Comparison of ENCODE assay signal across 22 mouse cellular contexts in the genomic region with DNA sequence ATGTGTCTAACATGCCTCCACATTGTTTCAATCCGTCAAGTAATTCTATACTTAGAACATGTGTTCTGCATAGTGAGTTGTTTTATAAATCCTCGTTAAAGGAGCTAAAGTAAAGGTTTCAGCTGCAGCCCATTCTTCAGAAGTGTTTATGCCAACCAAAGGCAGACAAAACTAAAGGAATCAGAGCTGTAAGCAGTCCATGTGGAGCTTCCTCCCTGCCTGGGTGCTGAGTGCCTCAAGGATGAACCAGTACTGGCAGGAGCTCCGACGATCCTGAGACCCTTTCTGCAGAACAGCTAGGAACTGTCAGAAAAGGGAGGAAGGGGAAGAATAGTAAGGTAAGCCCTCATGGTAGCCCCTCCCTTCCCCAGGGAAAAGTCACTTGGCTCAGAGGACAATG. TPM values are rescaled to one million over a fixed set of nuclear protein-coding genes. Genes with fewer than 3 reads are reported as not detected.
A peak's percentile ranks its signal among the peaks of the same experiment; 100 is the strongest.
DNase-seq lines count a peak whose midpoint lies in the region; ATAC-seq and TF ChIP-seq lines count a peak whose summit lies in the region.
"Had no signal": no experiment of that assay in that cellular context is flagged by ENCODE, and none has a peak within 500 bp of the region (broad histone marks: within the 10 kb centered on the region; RNA-seq: fewer than 3 reads in every experiment).

No protein-coding gene starts in this region.

- no peak for ATAC-seq in midbrain, embryonic 11.5 days (ENCODE audit: low FRiP score)
- no peak for ATAC-seq in midbrain, embryonic 15.5 days (replicated peaks)
- ATAC-seq in embryonic facial prominence, embryonic 14.5 days (ENCODE audit: low read depth), result peak; percentile 44; the same call in 1 of the 2 replicates
- no peak for ATAC-seq in limb, embryonic 15.5 days (ENCODE audit: insufficient number of reproducible peaks, low FRiP score, low TSS enrichment, low read depth)
- no peak for ATAC-seq in kidney, embryonic 15.5 days (replicated peaks; ENCODE audit: low FRiP score)
- no peak for ATAC-seq in cerebellum, adult (ENCODE audit: insufficient number of reproducible peaks, low FRiP score, low TSS enrichment)
- ATAC-seq: forebrain, embryonic 15.5 days; hindbrain, embryonic 16.5 days; inflammation-experienced regulatory T-cells, adult 6 months had no signal

- H3K4me3 ChIP-seq in midbrain, embryonic 11.5 days (ENCODE audit: low read depth, low read length), result no peak overlapping the region
- no peak overlapping the region for H3K4me3 ChIP-seq in midbrain, embryonic 15.5 days
- H3K4me3 ChIP-seq in embryonic facial prominence, embryonic 14.5 days (ENCODE audit: low read depth, low read length), result no peak overlapping the region
- H3K4me3 ChIP-seq in limb, embryonic 15.5 days, result no peak overlapping the region
- H3K4me3 ChIP-seq in kidney, embryonic 15.5 days (replicated peaks), result no peak overlapping the region
- H3K4me3 ChIP-seq: erythroblast, embryonic 14.5 days; forebrain, embryonic 10.5 days; forebrain, embryonic 15.5 days; heart, embryonic 10.5 days; hindbrain, embryonic 12.5 days had no signal

- H3K27ac ChIP-seq in midbrain, embryonic 11.5 days (ENCODE audit: low read depth, low read length), result no peak overlapping the region
- H3K27ac ChIP-seq in midbrain, embryonic 15.5 days, result no peak overlapping the region
- H3K27ac ChIP-seq in embryonic facial prominence, embryonic 14.5 days (replicated peaks; ENCODE audit: low read depth, low read length), result peak overlapping the region; percentile 69; the same call in 1 of the 2 replicates
- H3K27ac ChIP-seq in limb, embryonic 15.5 days, result peak overlapping the region; percentile 51
- H3K27ac ChIP-seq in kidney, embryonic 15.5 days, result no peak overlapping the region
- H3K27ac ChIP-seq: forebrain, embryonic 10.5 days; forebrain, embryonic 15.5 days; heart, embryonic 10.5 days; hindbrain, embryonic 12.5 days had no signal

- H3K27me3 ChIP-seq in midbrain, embryonic 11.5 days (ENCODE audit: control insufficient read depth, insufficient read depth, low read length), result no peaks in the 10 kb centered on the region
- no peaks in the 10 kb centered on the region for H3K27me3 ChIP-seq in midbrain, embryonic 15.5 days (replicated peaks)
- no peaks in the 10 kb centered on the region for H3K27me3 ChIP-seq in embryonic facial prominence, embryonic 14.5 days (replicated peaks; ENCODE audit: control insufficient read depth, insufficient read depth, low read length)
- no peaks in the 10 kb centered on the region for H3K27me3 ChIP-seq in limb, embryonic 15.5 days
- no peaks in the 10 kb centered on the region for H3K27me3 ChIP-seq in kidney, embryonic 15.5 days
- H3K27me3 ChIP-seq: forebrain, embryonic 15.5 days; hindbrain, embryonic 12.5 days had no signal

- 84% methylated on average over 4 of the region's 4 CpGs for WGBS in midbrain, embryonic 11.5 days
- 78% methylated on average over 4 of the region's 4 CpGs for WGBS in midbrain, embryonic 15.5 days
- 28% methylated on average over 4 of the region's 4 CpGs for WGBS in embryonic facial prominence, embryonic 14.5 days
- WGBS in limb, embryonic 15.5 days, result 32% methylated on average over 4 of the region's 4 CpGs
- 73% methylated on average over 4 of the region's 4 CpGs for WGBS in kidney, embryonic 15.5 days

- TF ChIP-seq POLR2A in brain, embryonic 14.5 days (IDR thresholded peaks at IDR 0.05; ENCODE audit: borderline replicate concordance, extremely low read depth, insufficient read depth, insufficient read length, poor library complexity, severe bottlenecking), result no peak

- no peak overlapping the region for H3K9ac ChIP-seq in midbrain, embryonic 11.5 days (ENCODE audit: low read length)
- H3K9ac ChIP-seq in midbrain, embryonic 15.5 days, result no peak overlapping the region
- no peak overlapping the region for H3K9ac ChIP-seq in embryonic facial prominence, embryonic 14.5 days (ENCODE audit: low read depth, low read length)
- H3K9ac ChIP-seq in limb, embryonic 15.5 days, result no peak overlapping the region
- H3K9ac ChIP-seq in kidney, embryonic 15.5 days, result no peak overlapping the region
- H3K9ac ChIP-seq: forebrain, embryonic 15.5 days; hindbrain, embryonic 12.5 days had no signal

- H3K9me3 ChIP-seq in midbrain, embryonic 11.5 days (ENCODE audit: control insufficient read depth, low read length), result no peaks in the 10 kb centered on the region; the same call in 1 of the 2 replicates
- H3K9me3 ChIP-seq in midbrain, embryonic 15.5 days, result no peaks in the 10 kb centered on the region
- H3K9me3 ChIP-seq in embryonic facial prominence, embryonic 14.5 days (ENCODE audit: control insufficient read depth, low read length), result no peaks in the 10 kb centered on the region; the same call in 1 of the 2 replicates
- no peaks in the 10 kb centered on the region for H3K9me3 ChIP-seq in limb, embryonic 15.5 days
- 0 out of 2 replicates have a peak, but pooled peaks cover 3% of the 10 kb centered on the region for H3K9me3 ChIP-seq in kidney, embryonic 15.5 days (replicated peaks)
- H3K9me3 ChIP-seq: forebrain, embryonic 15.5 days; G1E; hindbrain, embryonic 12.5 days had no signal

- no peak for TF ChIP-seq CTCF in brain, embryonic 14.5 days (IDR thresholded peaks at IDR 0.05; ENCODE audit: borderline replicate concordance, extremely low read depth, insufficient read depth, insufficient read length)

- no peaks in the 10 kb centered on the region for H3K36me3 ChIP-seq in midbrain, embryonic 11.5 days (ENCODE audit: control insufficient read depth, insufficient read depth, low read length)
- no peaks in the 10 kb centered on the region for H3K36me3 ChIP-seq in midbrain, embryonic 15.5 days (replicated peaks)
- no peaks in the 10 kb centered on the region for H3K36me3 ChIP-seq in embryonic facial prominence, embryonic 14.5 days (ENCODE audit: control insufficient read depth, insufficient read depth, low read length)
- H3K36me3 ChIP-seq in limb, embryonic 15.5 days, result no peaks in the 10 kb centered on the region
- no peaks in the 10 kb centered on the region for H3K36me3 ChIP-seq in kidney, embryonic 15.5 days
- H3K36me3 ChIP-seq: forebrain, embryonic 10.5 days; forebrain, embryonic 15.5 days; G1E; heart, embryonic 10.5 days; hindbrain, embryonic 12.5 days had no signal

- H3K4me2 ChIP-seq in midbrain, embryonic 11.5 days, result no peak overlapping the region
- no peak overlapping the region for H3K4me2 ChIP-seq in midbrain, embryonic 15.5 days
- no peak overlapping the region for H3K4me2 ChIP-seq in embryonic facial prominence, embryonic 14.5 days (ENCODE audit: low read depth, low read length)
- no peak overlapping the region for H3K4me2 ChIP-seq in limb, embryonic 15.5 days
- no peak overlapping the region for H3K4me2 ChIP-seq in kidney, embryonic 15.5 days
- H3K4me2 ChIP-seq: forebrain, embryonic 15.5 days; hindbrain, embryonic 12.5 days had no signal

- H3K4me1 ChIP-seq in midbrain, embryonic 11.5 days (ENCODE audit: control insufficient read depth, insufficient read depth, low read length), result no peaks in the 10 kb centered on the region
- H3K4me1 ChIP-seq in midbrain, embryonic 15.5 days, result no peaks in the 10 kb centered on the region
- peaks cover 13% of the 10 kb centered on the region for H3K4me1 ChIP-seq in embryonic facial prominence, embryonic 14.5 days (ENCODE audit: control insufficient read depth, insufficient read depth, low read length)
- peaks cover 21% of the 10 kb centered on the region for H3K4me1 ChIP-seq in limb, embryonic 15.5 days
- H3K4me1 ChIP-seq in kidney, embryonic 15.5 days, result no peaks in the 10 kb centered on the region
- H3K4me1 ChIP-seq: heart, embryonic 10.5 days; hindbrain, embryonic 12.5 days had no signal

- peak; percentile 47 for DNase-seq in midbrain, embryonic 11.5 days (ENCODE audit: low spot score, missing footprints)
- DNase-seq in brain, embryonic 14.5 days (ENCODE audit: low read depth), result peak; percentile 24
- DNase-seq in embryonic facial prominence, embryonic 14.5 days (ENCODE audit: low spot score), result peak; percentile 66
- DNase-seq: adrenal gland, adult 8-10 months; adrenal gland, postnatal 36 days; cerebellum, adult 11-12 months; cerebellum, adult 9-11 months; gastrocnemius, postnatal 10 days; heart, adult 18-20 months; heart, postnatal 4 days had no signal

RNA-seq across cellular contexts. Expression of a gene that starts 28.3 kb away (rescaled TPM):
- 19.3 and 19.4 TPM in 2 replicates for polyA plus RNA-seq in midbrain, embryonic 11.5 days (2014; fragmentation: Nextera tagmentation; extraction: Ambion mirVana)
- polyA plus RNA-seq in midbrain, embryonic 15.5 days (2015; fragmentation: Nextera tagmentation; extraction: Ambion mirVana), result 27.7 and 32.3 TPM in 2 replicates
- polyA plus RNA-seq in brain, embryonic 14.5 days (2012; rRNA removed), result 20.0 and 21.9 TPM in 2 replicates
- 32.1 and 42.2 TPM in 2 replicates for polyA plus RNA-seq in embryonic facial prominence, embryonic 14.5 days (2014; fragmentation: Nextera tagmentation; extraction: Ambion mirVana)
- polyA plus RNA-seq in limb, embryonic 15.5 days (2015; fragmentation: Nextera tagmentation; extraction: Ambion mirVana), result 46.5 and 54.3 TPM in 2 replicates
- polyA plus RNA-seq in kidney, embryonic 15.5 days (2015; fragmentation: Nextera tagmentation; extraction: Ambion mirVana), result 31.1 and 36.5 TPM in 2 replicates

Comparison
In these comparisons a context has a peak if more than half of its experiments do, and no peak if none do; other contexts are left out.
1. H3K27ac ChIP-seq: peak in embryonic facial prominence, embryonic 14.5 days (single experiment) and limb, embryonic 15.5 days (single experiment); none in midbrain, embryonic 11.5 days (single experiment), midbrain, embryonic 15.5 days (single experiment) and kidney, embryonic 15.5 days (single experiment).
2. Peak in every context shown above with its lines, with median percentiles within 50 percentile points of each other: DNase-seq.